ENCODE assay signal across 10 mouse cellular contexts in the genomic region with DNA sequence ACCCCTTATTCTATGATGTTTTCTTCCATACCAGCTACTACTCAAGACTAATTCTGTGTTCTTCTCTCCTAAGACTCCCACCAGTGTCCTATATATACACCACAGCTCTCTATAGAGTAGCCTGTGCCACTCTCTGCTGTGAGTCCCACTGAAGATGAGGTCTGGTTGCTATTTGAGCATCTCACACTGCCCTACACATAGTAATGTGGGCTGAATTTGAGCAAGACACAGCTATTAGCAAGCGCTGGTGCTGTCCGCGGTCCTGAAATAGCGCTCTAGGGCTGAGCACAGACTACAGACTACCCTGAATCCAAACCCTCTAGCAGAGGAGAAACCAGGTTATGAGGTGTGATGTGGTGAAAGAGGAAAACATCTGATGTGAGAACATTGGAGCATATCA. TPM values are rescaled to one million over a fixed set of nuclear protein-coding genes. Genes with fewer than 3 reads are reported as not detected.
DNase-seq lines count a peak whose midpoint lies in the region; ATAC-seq and TF ChIP-seq lines count a peak whose summit lies in the region.
"Had no signal": no experiment of that assay in that cellular context is flagged by ENCODE, and none has a peak within 500 bp of the region (broad histone marks: within the 10 kb centered on the region; RNA-seq: fewer than 3 reads in every experiment).

No protein-coding gene starts in this region.

- H3K9ac ChIP-seq in hindbrain, embryonic 14.5 days: no peak overlapping the region
- no peak overlapping the region for H3K9ac ChIP-seq in hindbrain, embryonic 16.5 days (ENCODE audit: low read depth, low read length)
- no peak overlapping the region for H3K9ac ChIP-seq in kidney, postnatal 0 days (ENCODE audit: low read depth, low read length)
- H3K9ac ChIP-seq: limb, embryonic 15.5 days had no signal

- CTCF ChIA-PET in Patski (lab: Charles Lee): no interaction called here

- peak; percentile 72 for DNase-seq in hindbrain, embryonic 14.5 days (ENCODE audit: low spot score)
- peak; percentile 31 for DNase-seq in Patski (ENCODE audit: low read depth, low spot score)
- peak; percentile 62 for DNase-seq in embryo, embryonic 11.5 days (ENCODE audit: low read depth, low spot score)
- DNase-seq in kidney, postnatal 0 days (ENCODE audit: low spot score): peak; percentile 82
- peak; percentile 46 to 60 for DNase-seq in lung, postnatal 4 days
- peak; percentile 44 for DNase-seq in thymus, postnatal 14 days
- DNase-seq in layer of hippocampus, postnatal 14 days (ENCODE audit: low spot score in 2 of 2): no peak

- POLR2A ChIA-PET in Patski (lab: Charles Lee): no interaction called here

- no peaks in the 10 kb centered on the region for H3K36me3 ChIP-seq in hindbrain, embryonic 14.5 days (replicated peaks; ENCODE audit: control insufficient read depth, insufficient read depth)
- H3K36me3 ChIP-seq in hindbrain, embryonic 16.5 days (ENCODE audit: control insufficient read depth, insufficient read depth, low read length): no peaks in the 10 kb centered on the region
- no peaks in the 10 kb centered on the region for H3K36me3 ChIP-seq in kidney, postnatal 0 days (ENCODE audit: insufficient read depth, low read length)
- H3K36me3 ChIP-seq: limb, embryonic 15.5 days had no signal

- H3K27me3 ChIP-seq in hindbrain, embryonic 14.5 days (ENCODE audit: control insufficient read depth, insufficient read depth, low read length): 0 out of 2 replicates have a peak, but pooled peaks cover 2% of the 10 kb centered on the region
- no peaks in the 10 kb centered on the region for H3K27me3 ChIP-seq in hindbrain, embryonic 16.5 days (replicated peaks; ENCODE audit: control insufficient read depth, insufficient read depth, low read length)
- H3K27me3 ChIP-seq in Patski: peaks cover 17% of the 10 kb centered on the region
- no peaks in the 10 kb centered on the region for H3K27me3 ChIP-seq in kidney, postnatal 0 days (ENCODE audit: insufficient read depth, low read length)
- H3K27me3 ChIP-seq: limb, embryonic 15.5 days had no signal

- TF ChIP-seq CTCF in Patski (IDR thresholded peaks at IDR 0.05): no peak
- TF ChIP-seq CTCF in kidney, postnatal 0 days (IDR thresholded peaks at IDR 0.05; ENCODE audit: low read depth): no peak

- in situ Hi-C loops in Patski (cut with MboI; ENCODE audit: low pct_unique_long_range_greater_than_20kb): no loop called here

- H3K4me2 ChIP-seq in hindbrain, embryonic 14.5 days (replicated peaks): no peak overlapping the region
- H3K4me2 ChIP-seq in hindbrain, embryonic 16.5 days (ENCODE audit: low read length): no peak overlapping the region
- no peak overlapping the region for H3K4me2 ChIP-seq in kidney, postnatal 0 days (ENCODE audit: low read length)
- H3K4me2 ChIP-seq: limb, embryonic 15.5 days had no signal

- no peaks in the 10 kb centered on the region for H3K4me1 ChIP-seq in hindbrain, embryonic 14.5 days (replicated peaks; ENCODE audit: control insufficient read depth, insufficient read depth, low read length)
- H3K4me1 ChIP-seq in hindbrain, embryonic 16.5 days (ENCODE audit: control insufficient read depth, insufficient read depth, low read depth, low read length): no peaks in the 10 kb centered on the region
- no peaks in the 10 kb centered on the region for H3K4me1 ChIP-seq in kidney, postnatal 0 days (replicated peaks; ENCODE audit: insufficient read depth, low read length)
- H3K4me1 ChIP-seq: limb, embryonic 15.5 days had no signal

- no peak overlapping the region for H3K27ac ChIP-seq in hindbrain, embryonic 14.5 days
- no peak overlapping the region for H3K27ac ChIP-seq in hindbrain, embryonic 16.5 days (ENCODE audit: low read depth, low read length)
- no peak overlapping the region for H3K27ac ChIP-seq in kidney, postnatal 0 days
- H3K27ac ChIP-seq: limb, embryonic 15.5 days had no signal

- H3K4me3 ChIP-seq in hindbrain, embryonic 14.5 days (replicated peaks; ENCODE audit: low read length): no peak overlapping the region
- no peak overlapping the region for H3K4me3 ChIP-seq in hindbrain, embryonic 16.5 days (ENCODE audit: low read length)
- no peak overlapping the region for H3K4me3 ChIP-seq in kidney, postnatal 0 days (replicated peaks; ENCODE audit: low read depth, low read length)
- H3K4me3 ChIP-seq: limb, embryonic 15.5 days had no signal

- 12% methylated on average over 4 of the region's 4 CpGs for WGBS in hindbrain, embryonic 14.5 days
- 9% methylated on average over 4 of the region's 4 CpGs for WGBS in hindbrain, embryonic 16.5 days
- 1% methylated on average over 4 of the region's 4 CpGs for WGBS in kidney, postnatal 0 days

- no peaks in the 10 kb centered on the region for H3K9me3 ChIP-seq in hindbrain, embryonic 14.5 days (ENCODE audit: control insufficient read depth, low read length)
- H3K9me3 ChIP-seq in hindbrain, embryonic 16.5 days (ENCODE audit: control insufficient read depth, low read length): no peaks in the 10 kb centered on the region
- H3K9me3 ChIP-seq in kidney, postnatal 0 days (replicated peaks; ENCODE audit: low read length): no peaks in the 10 kb centered on the region
- H3K9me3 ChIP-seq: limb, embryonic 15.5 days had no signal

- ATAC-seq in hindbrain, embryonic 14.5 days (ENCODE audit: low FRiP score): no peak
- ATAC-seq in hindbrain, embryonic 16.5 days: no peak
- ATAC-seq in Patski: peak; percentile 85
- ATAC-seq in kidney, postnatal 0 days (replicated peaks; ENCODE audit: low FRiP score, low read depth): no peak; the same call in 1 of the 2 replicates

RNA-seq across cellular contexts. Expression of gene Gpr12, which starts 59.5 kb away (rescaled TPM):
- 17.5 and 27.3 TPM in 2 replicates for polyA plus RNA-seq in hindbrain, embryonic 14.5 days (2014; fragmentation: Nextera tagmentation; extraction: Ambion mirVana)
- polyA plus RNA-seq in hindbrain, embryonic 16.5 days (2015; fragmentation: Nextera tagmentation; extraction: Ambion mirVana): 28.0 and 29.8 TPM in 2 replicates
- 0.03 TPM for polyA plus RNA-seq in Patski (2021)
- 0.61 and 0.68 TPM in 2 replicates for polyA plus RNA-seq in kidney, postnatal 0 days (2015; fragmentation: Nextera tagmentation; extraction: Ambion mirVana)
- total RNA-seq in layer of hippocampus, postnatal 14 days (2021): 10 to 100 TPM; 37.2 to 47.1 TPM
- polyA plus RNA-seq: stomach, embryonic 14.5 days had no signal

Comparison
In these comparisons a context has a peak if more than half of its experiments do, and no peak if none do; other contexts are left out.
1. DNase-seq: peak in hindbrain, embryonic 14.5 days (single experiment), Patski (single experiment), embryo, embryonic 11.5 days (single experiment), kidney, postnatal 0 days (single experiment), lung, postnatal 4 days (2 of 2) and thymus, postnatal 14 days (single experiment); none in layer of hippocampus, postnatal 14 days (0 of 2).
2. RNA of gene Gpr12, which starts 59.5 kb away (polyA plus RNA-seq): 28.0 to 29.8 TPM in hindbrain, embryonic 16.5 days and 17.5 to 27.3 TPM in hindbrain, embryonic 14.5 days; 0.61 to 0.68 TPM in kidney, postnatal 0 days and 0.03 TPM in Patski (single experiment); every median in the first group is over 10 times any median in the second.